Mouse (Mus musculus) small intestine, adult 2 months (tissue): ENCODE data around the gene Galnt3. TPM values are rescaled to one million over a fixed set of nuclear protein-coding genes. Genes with fewer than 3 reads are reported as not detected.

Experiments used
- H3K27ac ChIP-seq: fragments of 200-500 bp; 2 replicates; pipeline ENCODE4 v1.5.1; 2012; ENCODE audit warnings: low read depth, low read length, control low read depth, inconsistent platforms; ENCODE audit not compliant: insufficient read depth
- H3K27me3 ChIP-seq: fragments of 200-500 bp; 2 replicates; pipeline ENCODE4 v1.6.1; 2012; ENCODE audit warnings: mild to moderate bottlenecking, moderate library complexity, low read length, inconsistent platforms; ENCODE audit not compliant: control insufficient read depth, insufficient read depth
- H3K36me3 ChIP-seq: fragments of 200-500 bp; 2 replicates; pipeline ENCODE4 v1.6.1; 2012; ENCODE audit warnings: mild to moderate bottlenecking, low read length, control low read depth, inconsistent platforms; ENCODE audit not compliant: control insufficient read depth, insufficient read depth
- H3K4me1 ChIP-seq: fragments of 200-500 bp; 2 replicates; pipeline ENCODE4 v1.6.1; 2012; ENCODE audit warnings: low read length, inconsistent platforms, mixed read lengths; ENCODE audit not compliant: control insufficient read depth, insufficient read depth, insufficient read length
- H3K4me3 ChIP-seq: fragments of 200-500 bp; 2 replicates; pipeline ENCODE4 v1.5.1; 2012; ENCODE audit warnings: low read depth, mild to moderate bottlenecking, control low read depth, inconsistent platforms, low read length, moderate library complexity
- CTCF ChIP-seq: fragments of 200-500 bp; IDR thresholded peaks from 2 replicates; pipeline ENCODE4 v1.5.1; 2012; ENCODE audit warnings: low read depth, mild to moderate bottlenecking, control low read depth, inconsistent platforms, low read length, moderate library complexity, mixed read lengths; ENCODE audit not compliant: insufficient replicate concordance, insufficient read length; ENCODE audit errors: extremely low read depth
- POLR2A ChIP-seq: fragments of 200-500 bp; IDR thresholded peaks from 2 replicates; pipeline ENCODE4 v1.6.1; 2012; ENCODE audit warnings: low read depth, mild to moderate bottlenecking, control low read depth, inconsistent platforms, low read length, moderate library complexity
- WGBS: fragments of 180-500 bp; shearing (Covaris S2); methylation state at CpG from one replicate; pipeline ENCODE4 v1.1.7; 2018; 5-methylcytosine and 5-hydroxymethylcytosine counted together
- polyA plus RNA-seq: library from polyadenylated mRNA; depleted of rRNA; stranded (reverse); fragments of >200 nt; gene quantifications from 2 replicates; pipeline ENCODE4 v1.2.3, GENCODE M21; 2012

The Galnt3 gene
- polyA plus RNA-seq, 1 experiment, result 4.4 TPM

DNA sequence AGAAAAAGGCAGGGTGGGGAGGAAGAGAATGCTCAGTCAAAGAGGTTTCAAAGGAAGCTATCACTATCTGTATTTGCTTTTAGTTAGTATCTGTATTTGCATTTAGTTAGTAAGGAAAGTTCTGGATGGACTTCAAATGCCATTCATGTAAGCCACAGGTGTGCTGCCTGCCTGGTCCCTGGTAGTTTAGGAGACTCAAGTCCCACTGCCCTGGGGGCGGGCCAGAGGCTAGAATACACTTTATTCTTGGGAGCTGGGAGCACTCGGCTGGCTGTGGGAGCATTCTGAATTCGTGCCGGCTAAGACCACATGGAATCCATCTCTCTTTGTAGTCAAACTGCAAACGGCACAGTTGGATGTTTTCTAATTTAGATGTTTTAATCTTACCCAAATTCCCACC is 33.5 kb downstream of the Galnt3 start:
- no peak for TF ChIP-seq CTCF
- TF ChIP-seq POLR2A, result no peak

DNA sequence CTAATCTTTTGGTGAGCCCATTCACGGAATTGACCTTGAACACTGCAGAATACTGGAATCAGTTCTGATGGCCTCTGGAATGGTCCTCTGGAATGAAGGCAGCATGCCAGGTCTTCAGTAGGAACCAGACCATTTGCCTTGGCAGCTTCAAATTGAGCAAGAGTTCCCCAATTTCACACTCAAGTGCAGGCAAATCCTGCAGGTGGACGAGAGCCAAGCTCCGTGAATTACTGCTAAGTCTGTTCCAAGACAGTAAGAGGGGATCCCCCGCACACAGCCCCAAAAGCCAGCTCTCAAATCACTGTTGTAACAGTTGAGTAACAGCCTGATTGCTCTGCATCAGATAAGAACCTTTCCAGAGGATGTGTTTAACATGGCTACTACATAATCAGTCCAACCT is 42.9 kb downstream of the Galnt3 start:
- H3K4me1 ChIP-seq, result no peaks in the 10 kb centered on the region
- no peak overlapping the region for H3K4me3 ChIP-seq
- H3K27me3 ChIP-seq, result no peaks in the 10 kb centered on the region
- TF ChIP-seq POLR2A (no peak), CTCF (no peak)
- H3K36me3 ChIP-seq, result peaks cover 5% of the 10 kb centered on the region; the same call in 1 of the 2 replicates
- 78% methylated on average over 4 of the region's 4 CpGs for WGBS
- H3K27ac ChIP-seq, result no peak overlapping the region

More for the DNA sequence above, 33.5 kb downstream of the Galnt3 start:
- Histone ChIP-seq H3K36me3 (peaks cover 17% of the 10 kb centered on the region), H3K27ac (no peak overlapping the region), H3K4me1 (no peaks in the 10 kb centered on the region), H3K27me3 (no peaks in the 10 kb centered on the region), H3K4me3 (no peak overlapping the region)
- 67% methylated on average over 5 of the region's 5 CpGs for WGBS

DNA sequence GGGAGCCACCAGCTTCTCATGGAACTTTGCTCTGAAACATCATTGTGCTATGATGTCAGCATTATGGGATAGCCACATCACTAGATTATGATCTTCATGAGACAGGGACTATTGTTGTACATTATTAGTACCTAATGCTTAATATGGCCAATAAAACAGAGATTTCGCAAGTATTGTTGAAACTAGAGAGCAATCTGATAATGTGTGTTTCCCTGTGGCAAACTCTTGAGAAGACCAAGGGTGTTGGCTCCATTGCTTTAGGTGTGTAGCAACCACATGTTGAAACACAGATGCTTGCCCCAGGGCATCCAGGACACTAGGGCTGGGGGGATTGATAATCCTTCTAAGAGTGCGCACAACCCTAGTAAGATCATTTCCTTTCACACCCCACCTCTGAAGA is 44.1 kb downstream of the Galnt3 start:
- Histone ChIP-seq H3K4me1 (no peaks in the 10 kb centered on the region), H3K36me3 (peaks cover 5% of the 10 kb centered on the region; the same call in 1 of the 2 replicates), H3K4me3 (no peak overlapping the region), H3K27ac (no peak overlapping the region), H3K27me3 (no peaks in the 10 kb centered on the region)
- no peak for TF ChIP-seq CTCF
- no peak for TF ChIP-seq POLR2A
- WGBS, result 95% methylated on average over 2 of the region's 2 CpGs

DNA sequence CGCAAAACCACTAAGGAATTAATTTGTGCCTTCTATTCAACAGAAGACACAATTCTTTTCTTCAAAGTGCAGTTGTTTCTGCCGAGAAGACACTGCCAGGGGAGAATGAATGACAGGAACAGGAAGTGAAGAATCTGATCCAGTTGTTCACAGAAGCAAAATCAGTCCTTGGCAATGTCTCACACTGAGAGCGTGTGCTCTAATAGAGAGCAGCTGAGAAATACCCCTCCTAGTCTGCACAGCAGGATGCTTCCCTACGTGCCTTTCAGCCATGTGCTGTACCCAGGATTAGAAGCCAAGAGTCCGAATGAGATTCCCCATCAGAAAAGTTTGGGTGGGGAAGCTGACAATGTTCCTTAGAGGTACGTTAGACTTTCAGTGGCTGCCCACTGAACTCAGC is 55.3 kb downstream of the Galnt3 start:
- WGBS, result 59% methylated on average over 6 of the region's 6 CpGs
- Histone ChIP-seq H3K4me1 (no peaks in the 10 kb centered on the region), H3K27me3 (no peaks in the 10 kb centered on the region; the same call in 1 of the 2 replicates), H3K4me3 (no peak overlapping the region), H3K27ac (no peak overlapping the region), H3K36me3 (no peaks in the 10 kb centered on the region)
- TF ChIP-seq POLR2A (no peak), CTCF (no peak)

DNA sequence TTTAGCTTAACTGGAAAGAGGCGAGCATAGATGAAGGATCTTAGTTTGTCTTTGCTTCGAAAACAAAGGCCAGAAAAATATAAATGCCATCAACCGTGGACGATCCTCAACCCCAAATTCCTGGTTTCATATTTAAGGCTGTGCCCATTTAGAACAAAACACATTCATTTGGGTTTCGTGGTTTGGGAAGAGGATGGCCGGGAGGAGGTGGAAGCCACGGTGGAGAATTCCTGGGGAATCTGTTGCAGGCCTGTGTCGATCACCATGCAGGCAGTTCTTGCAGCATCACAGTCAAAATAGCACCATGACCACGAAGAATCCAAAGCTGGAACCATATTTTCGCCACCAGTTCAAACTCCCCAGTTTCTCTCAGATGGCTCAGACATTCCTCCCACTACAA is 61.5 kb downstream of the Galnt3 start:
- no peaks in the 10 kb centered on the region; the same call in 1 of the 2 replicates for H3K27me3 ChIP-seq
- no peaks in the 10 kb centered on the region for H3K4me1 ChIP-seq
- TF ChIP-seq CTCF (no peak), POLR2A (no peak)
- H3K36me3 ChIP-seq, result no peaks in the 10 kb centered on the region
- H3K4me3 ChIP-seq, result no peak overlapping the region
- 77% methylated on average over 10 of the region's 10 CpGs for WGBS
- no peak overlapping the region for H3K27ac ChIP-seq

DNA sequence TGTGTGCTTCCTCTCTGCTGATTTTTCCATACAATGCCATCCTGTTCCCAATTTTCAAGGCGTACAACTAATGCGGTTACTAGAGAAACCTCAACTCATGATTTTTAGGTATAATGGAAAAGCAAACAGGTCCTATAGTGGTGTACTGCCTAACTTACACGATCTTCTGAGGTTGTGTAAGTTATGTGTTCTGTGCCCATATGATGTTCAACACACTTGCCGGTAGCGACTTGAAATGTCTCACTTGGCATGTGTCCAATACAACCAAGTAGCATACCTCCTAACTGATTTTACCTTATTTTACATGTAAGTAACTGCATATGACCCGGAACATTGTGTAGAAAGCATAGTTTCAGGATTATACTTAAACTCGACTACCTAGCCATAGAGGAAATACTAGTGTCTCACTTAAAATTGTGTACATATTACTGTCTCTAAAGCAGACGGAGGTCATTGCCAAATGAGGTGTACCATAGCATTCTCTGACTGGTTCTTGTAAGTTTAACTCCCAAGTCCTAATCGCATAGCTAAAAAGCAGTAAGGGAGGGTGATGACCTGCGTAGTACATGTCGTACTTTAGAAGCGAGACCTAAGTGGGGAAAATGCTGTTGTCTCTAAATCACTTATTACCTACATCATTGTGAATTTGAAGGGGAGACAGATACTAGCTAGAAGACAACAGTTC is 80.2 kb downstream of the Galnt3 start:
- no peak overlapping the region for H3K4me3 ChIP-seq
- 88% methylated on average over 12 of the region's 12 CpGs for WGBS
- TF ChIP-seq POLR2A, result no peak
- TF ChIP-seq CTCF, result no peak

DNA sequence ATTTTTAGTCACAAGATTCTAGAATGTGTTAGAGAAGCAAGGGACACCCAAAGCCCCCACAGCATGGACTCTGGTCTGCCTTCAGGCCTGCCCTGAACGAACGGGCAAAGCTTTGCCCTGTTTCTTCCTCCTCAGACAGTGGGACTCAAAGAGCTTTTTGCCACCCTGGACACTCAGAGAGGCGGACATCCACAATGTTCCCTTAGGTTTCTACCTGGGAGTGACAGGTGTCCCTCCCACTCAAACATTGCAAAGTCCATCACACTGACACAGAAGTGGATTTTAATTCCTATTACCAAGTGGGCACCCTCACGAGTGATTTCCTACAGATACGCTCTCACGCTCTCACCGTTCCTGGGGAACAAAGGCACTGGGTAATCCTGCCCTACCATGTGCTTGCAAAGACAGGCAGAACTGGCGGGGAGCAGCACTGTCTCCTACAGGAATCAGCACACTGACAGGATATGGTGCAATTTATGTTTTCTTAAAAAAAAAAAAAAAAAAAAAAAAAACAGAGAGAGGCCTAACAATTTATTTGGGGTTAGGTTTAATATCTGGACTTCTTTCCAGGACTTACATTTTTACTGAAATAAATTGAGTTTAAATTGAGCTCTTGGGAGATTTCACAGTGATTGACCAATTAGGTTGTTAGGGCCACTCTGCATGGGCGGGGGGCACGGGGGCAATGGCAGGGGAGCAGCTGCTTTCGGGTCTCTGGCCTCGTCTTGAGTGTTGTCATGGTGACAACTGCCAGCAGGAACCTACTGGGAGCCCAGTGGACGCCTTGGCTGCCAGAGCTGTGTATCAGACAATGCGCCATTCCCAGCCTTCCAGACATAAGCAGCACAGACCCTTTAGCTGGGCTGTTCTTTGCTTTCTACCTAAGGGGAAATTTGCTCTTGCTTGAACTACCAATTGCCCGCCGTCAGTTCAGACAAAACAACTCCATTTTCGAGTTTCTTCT is 81.1 kb downstream of the Galnt3 start:
- Histone ChIP-seq H3K27me3 (no peaks in the 10 kb centered on the region), H3K4me3 (no peak overlapping the region), H3K27ac (no peak overlapping the region), H3K4me1 (no peaks in the 10 kb centered on the region), H3K36me3 (no peaks in the 10 kb centered on the region)
- WGBS, result 73% methylated on average over 17 of the region's 17 CpGs
- TF ChIP-seq CTCF (no peak), POLR2A (no peak)

More for the DNA sequence above, 80.2 kb downstream of the Galnt3 start:
- Histone ChIP-seq H3K27ac (no peak overlapping the region), H3K27me3 (no peaks in the 10 kb centered on the region), H3K36me3 (no peaks in the 10 kb centered on the region), H3K4me1 (no peaks in the 10 kb centered on the region)
